Mouse (Mus musculus) layer of hippocampus, postnatal 25 days (tissue): Measurements from ENCODE around the gene Borcs7. TPM values are rescaled to one million over a fixed set of nuclear protein-coding genes. Genes with fewer than 3 reads are reported as not detected.
A peak's percentile ranks its signal among the peaks of the same experiment; 100 is the strongest.
"Not testable (repeated sequence)": the region's sequence is repeated elsewhere in the genome, so short reads cannot be mapped to it uniquely, and the experiment has no call there.

Source experiments
- DNase-seq, 2 experiments: peaks; one replicate each; pipeline ENCODE4 v3.0.0; 2022; ENCODE audit warnings: mixed read lengths in 2 of 2, low spot score in 1 of 2; ENCODE audit errors: extremely low spot score in 1 of 2
- total RNA-seq, 2 experiments: library from RNA; stranded (reverse); gene quantifications; 2 replicates each; pipeline ENCODE4 v1.2.3; 2021

Borcs7 gene
- total RNA-seq, 2 experiments from 2014 or later, result 20.2 to 20.6 TPM

DNA sequence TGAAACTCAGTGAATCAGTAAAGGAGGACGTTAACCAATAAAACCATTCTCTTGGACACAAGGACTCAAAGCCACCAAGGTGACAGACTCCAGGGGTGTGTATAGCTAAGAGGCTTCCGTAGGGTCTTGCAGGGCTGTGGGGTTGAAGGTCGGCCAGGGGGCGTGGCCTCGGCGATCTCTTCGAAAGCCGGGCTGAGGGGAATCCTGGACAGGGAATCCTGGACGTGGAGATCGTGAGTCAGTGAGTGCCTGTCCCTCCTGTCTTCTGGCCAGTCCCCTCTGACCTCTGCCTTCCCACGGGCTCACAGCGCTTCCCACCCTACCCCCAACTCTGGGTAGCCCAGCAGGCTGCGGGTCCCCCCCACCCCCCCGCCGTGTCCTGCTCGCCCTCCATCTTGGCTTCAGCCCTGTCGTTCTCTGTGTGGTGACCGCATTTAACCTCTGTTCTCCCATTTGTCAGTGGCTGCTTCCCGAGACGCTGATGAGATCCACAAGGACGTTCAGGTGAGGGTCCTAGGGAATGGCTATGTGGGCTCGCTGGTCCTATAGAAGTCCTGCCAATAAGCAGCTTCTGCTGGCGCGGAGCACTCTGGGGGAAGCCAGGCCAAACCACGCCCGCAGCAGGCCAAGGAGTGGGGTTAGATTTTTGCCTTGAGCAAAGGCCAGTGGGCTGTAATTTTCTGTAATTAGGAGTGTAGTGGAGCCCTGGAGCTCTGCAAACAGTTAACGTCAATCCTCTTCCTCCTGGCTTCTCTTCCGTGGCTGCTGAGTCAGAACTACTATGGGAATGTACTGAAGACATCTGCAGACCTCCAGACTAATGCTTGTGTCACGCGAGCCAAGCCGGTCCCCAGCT is 17.8 kb downstream of the Borcs7 start, which contains the start of gene As3mt:
Gene As3mt, plus strand, starts transcription at position 163 of the 856 bp plus-strand sequence.
- DNase-seq, result no peak

DNA sequence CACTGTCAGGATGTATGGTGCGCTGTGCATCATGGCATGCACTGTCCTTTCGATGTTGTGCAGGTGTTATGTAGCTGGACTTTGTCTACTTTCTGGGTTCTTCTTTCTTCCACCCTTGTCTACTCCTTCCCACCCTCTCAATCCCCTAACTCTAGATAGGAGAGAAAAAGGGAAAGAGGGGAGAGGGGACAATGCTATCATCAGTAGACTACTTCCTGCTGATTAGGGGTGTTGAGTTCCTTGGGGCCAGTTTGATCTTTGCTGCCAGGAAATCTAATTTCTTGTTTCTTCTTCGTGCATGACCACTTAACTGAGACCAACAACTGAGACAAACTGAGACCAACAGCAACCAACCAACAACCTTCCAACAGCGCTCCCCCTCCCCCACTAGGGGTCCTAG is 20.9 kb downstream of the Borcs7 start:
- no peak for DNase-seq

DNA sequence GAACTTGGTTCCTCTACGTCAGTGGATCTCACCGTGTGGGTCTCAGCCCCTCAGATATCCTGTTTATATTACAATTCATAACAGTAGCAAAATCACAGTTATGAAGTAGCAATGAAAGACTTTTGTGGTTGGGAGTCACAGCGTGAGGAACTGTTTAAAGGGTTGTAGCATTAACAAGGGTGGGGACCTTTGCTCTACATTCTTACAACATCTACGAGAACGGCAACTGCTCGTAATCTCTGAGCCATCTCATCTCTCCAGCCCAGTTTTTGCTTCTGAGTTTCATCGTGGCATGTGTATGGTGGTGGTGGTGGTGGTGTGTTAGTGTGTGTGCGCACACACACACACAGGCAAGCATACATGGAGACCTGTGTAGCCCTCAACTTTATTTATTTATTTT is 24.5 kb downstream of the Borcs7 start:
- DNase-seq, result no peak

DNA sequence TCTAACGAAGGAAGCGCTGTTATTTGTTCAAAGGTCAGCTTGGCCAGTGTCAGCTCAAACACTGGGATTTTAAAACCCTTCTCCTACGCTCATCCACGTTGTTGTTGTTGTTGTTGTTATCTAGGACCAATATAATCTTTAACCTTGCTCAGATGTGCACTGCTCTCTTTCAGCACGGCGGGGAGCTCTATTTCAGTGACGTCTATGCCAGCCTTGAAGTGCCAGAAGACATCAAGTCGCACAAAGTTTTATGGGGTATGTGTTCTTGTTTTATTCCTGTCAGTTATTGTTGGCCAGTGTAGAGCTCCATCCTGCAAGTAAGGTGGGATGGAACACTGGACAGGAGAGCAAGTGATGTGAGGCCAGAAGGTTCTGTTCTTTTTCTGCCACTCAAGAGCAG is 25.3 kb downstream of the Borcs7 start:
- no peak for DNase-seq

DNA sequence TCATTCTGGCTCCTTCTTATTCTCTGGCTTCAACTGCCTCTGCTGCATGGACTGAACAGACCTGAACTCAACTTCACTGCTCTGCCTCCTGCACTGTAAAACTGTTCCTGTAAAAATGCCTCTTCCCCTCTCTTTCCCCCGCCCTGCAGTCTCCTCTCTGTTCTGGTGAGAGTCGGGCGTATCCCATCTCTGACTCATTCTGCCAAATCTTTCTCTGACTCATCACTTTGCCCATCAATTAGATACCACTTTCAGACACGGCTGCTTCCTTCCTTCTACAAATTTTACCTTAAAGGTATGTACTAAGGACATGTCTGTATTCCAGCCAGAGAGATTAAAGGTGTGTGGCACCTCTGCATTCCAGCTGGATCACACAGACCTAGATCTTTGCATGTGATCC is 28.4 kb downstream of the Borcs7 start:
- no peak for DNase-seq

DNA sequence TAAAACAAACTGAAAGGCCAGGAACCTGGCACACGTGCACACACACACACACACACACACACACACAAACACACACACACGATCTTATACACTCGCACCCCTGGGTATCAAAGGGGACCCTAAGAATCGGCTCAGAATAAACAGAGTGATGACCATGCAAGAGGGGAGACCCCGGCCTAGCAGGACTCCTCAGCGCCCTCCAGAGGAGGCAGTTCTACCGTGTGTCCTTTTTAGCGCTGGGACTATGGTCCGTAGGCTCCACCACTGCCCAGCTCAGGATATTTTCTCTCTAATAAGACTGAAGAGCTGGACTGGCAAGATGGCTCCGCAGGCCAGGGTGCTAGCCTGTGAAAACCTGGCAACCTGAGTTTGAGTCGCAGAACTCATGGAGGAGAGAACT is 34.7 kb downstream of the Borcs7 start:
- DNase-seq, result no peak

DNA sequence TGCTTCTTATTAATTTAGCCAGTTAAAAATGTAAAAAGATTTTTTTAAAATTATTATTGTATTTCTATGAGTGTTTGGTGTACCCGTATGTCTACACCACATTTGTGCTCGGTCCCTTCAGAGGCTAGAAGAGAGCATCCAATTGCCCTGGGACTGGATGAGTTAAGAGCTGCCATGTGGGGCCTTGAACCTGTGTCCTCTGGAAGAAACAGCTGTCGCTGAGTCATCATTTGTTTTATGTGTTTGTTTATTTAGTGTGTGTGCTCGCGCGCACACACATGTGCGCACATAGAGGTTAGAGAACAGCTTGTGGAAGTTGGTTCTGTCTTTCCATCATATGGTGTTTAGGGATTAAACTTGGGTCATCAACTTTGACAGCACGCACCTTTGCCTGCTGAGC is 36.4 kb downstream of the Borcs7 start:
- DNase-seq, result no peak

DNA sequence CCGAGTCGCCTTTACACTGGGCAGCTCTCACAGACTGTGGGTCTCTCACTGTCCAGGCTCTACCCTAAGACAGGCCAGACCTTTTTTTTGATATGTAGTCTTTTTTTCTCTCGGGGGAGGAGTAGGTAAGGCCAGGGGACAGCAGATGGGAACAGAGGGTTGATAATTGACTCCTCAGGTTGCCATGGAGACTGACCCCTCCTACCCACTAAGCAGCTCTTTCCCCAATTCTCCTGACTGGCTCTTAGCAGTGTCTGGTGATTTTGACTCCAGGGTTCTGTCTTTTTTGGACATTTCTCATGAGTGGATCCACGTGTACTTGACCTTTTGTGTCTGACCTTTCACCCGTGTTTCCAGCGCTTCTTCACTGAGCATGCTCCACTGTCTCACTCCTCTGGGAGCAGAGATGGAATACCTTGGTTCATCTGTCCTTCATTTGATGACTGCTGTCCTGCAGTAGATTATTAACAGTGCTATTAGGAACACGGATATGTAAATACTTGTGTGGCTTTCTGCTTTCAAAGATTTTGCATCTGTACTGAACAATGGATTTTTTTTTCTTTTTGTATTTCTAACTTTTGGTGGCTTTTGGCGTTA is 37.5 kb downstream of the Borcs7 start:
- DNase-seq, result no peak

DNA sequence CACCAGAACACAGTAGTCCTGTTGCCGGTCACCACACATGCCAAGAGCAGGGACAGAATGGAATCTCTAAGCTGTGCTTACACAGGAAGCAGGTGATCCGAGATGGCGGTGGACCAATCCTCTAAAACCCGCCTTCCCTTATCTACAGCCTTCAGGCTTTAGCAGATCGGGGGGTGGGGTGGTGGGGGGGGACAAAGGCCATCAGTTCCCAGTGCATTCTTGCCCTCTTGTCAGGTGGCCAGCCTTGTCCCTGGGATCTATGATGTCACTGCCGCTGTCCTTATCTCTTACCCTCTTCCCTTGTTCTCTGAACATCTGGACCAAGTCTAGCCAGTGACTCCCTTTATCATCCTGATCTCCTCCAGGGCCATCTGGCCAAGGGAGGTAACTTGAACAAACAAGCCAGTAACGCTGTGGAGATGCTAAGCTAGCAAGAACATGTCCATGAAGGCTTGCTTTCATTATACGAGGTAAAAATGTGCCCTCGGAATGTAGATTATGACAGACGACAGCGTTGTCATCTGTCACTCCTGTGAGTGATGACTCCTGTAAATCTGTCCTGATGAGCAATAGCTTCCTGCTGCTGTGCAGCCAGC is 38.3 kb downstream of the Borcs7 start:
- DNase-seq, result no peak

DNA sequence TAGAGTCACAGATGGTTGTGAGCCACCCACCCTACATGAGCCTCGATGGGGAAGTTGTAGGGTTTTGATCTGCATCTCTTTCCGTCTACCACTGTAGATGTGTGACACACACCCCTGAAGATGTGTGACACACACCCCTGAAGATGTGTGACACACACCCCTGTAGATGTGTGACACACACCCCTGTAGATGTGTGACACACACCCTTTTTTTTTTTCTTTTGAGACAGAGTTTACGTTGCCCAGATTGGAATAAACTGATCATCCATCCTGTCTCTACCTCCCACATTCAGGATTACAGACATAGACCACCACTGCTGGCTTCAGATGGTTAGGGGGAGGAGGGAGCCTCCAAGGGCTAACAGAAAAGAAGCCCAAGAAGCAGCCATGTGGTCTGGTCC is 39.2 kb downstream of the Borcs7 start:
- no peak for DNase-seq

DNA sequence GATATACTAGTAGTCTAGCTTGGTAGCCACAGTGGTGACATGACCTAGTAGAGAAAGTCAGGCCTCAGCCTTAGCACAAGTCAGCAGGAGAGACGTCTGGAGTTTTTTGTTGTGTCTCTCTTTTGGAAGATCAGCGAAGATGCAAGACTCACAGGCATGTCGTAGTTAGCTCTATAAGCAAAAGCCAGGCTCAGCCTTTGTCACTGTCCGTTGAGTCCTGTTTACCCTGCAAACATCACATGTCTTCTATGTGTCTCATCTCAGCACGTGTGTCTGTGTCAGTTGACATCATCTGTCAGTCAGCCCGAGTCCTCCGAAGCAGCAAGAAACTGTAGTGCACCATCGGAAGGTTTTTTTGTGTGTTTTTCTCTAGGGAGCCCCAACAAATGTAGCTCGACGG is 41.6 kb downstream of the Borcs7 start:
- DNase-seq, result no peak

DNA sequence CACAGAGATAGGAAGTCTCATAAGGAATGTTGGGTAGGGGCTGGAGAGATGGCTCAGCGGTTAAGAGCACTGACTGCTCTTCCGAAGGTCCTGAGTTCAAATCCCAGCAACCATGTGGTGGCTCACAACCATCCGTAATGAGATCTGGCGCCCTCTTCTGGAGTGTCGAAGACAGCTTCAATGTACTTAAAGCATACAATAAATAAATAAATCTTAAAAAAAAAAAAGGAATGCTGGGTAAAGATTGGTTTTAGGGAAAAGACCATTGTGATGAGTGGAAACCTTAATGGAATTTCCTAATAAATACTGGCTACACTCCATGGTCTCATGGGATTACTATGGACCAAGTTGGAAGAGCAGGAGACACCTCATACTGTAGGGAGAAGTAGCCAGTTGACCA is 43.0 kb downstream of the Borcs7 start:
- not testable (repeated sequence) for DNase-seq

DNA sequence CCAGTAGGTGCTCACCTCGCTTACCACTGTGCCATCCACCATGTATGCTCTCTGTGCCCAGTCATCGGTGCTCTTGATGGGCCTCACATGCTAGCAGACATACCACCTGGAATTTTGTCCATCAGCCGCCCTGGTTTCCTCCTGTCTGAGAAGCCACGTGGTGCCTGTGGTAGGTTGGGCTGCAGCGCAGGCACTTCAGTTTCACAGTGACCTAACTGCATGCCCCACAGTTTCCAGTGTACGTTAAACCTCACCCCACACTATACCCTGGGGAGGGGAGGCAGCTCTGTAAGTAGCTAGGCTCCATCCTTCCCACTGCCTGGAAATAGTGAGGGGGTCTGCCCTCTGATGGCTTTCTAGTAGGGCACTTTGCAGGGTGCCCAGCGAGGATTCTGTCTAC is 43.9 kb downstream of the Borcs7 start:
- DNase-seq, result no peak

DNA sequence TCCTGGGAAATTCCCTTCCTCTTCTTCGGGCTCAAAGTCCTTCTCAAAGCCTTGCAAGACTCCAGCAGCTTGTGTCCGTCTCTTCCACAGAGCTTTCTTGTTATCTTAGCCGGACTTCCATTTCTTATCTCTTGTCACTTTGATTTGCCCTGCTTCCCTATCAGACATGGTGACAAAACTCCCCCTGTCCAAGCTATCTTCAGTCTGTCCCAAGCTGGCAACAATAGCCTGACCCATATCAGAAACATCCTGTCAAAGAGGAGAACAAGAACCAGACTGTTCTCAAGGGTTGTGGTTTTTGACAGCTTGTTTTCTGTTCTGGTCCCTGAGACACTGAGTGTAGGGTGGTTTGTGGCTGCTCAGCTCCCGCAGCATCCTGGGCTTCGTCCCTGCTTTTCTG is 45.5 kb downstream of the Borcs7 start:
- no peak for DNase-seq

DNA sequence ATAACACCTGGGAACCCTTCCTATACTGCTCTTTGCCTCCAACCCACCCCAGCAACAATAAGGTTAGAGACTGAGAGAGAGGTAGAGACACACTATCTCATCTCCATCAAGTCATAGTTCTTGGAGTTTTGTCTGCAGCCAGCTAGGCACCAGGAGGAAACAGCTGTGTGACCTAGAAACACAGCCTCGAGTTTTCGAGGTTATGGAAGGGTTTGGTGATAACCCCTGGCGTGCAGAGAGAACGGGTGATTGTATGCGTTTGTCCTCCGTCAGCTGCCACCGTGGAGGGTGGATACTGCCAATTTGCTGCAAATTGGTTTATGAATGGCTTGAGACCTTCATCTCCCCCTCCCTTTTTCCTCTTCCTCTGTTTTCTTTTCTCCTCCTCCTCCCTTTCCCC is 47.4 kb downstream of the Borcs7 start:
- DNase-seq, result no peak

DNA sequence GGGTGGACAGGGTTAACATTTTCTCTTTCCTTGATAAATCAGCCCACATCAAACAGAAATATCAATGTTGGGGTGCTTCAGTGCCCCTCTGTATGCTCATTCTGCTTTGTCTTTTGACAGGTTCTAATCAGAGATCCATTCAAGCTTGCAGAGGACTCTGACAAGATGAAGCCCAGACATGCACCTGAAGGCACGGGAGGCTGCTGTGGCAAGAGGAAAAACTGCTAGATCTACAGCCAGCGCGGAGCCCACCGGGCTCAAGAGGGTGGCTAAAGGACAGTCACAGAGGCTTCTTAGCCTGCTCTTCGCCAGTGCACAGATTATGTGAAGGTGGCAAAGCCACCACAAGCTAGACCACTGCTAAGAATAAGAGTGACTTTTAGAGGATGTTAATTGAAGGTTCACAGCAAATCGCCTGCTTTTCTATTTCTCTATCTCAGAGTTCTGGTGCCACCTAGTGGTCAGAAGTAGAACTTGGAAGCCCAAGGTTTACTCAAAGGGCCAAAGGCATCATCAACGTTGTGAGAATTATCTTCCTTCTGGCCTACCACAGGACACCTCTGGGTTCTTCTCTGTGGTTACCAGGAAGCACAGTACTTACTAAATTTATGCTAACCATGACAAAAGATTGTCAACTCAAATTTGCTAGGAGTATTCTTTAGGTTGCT is 50.8 kb downstream of the Borcs7 start:
- peak; percentile 42 to 71 for DNase-seq

DNA sequence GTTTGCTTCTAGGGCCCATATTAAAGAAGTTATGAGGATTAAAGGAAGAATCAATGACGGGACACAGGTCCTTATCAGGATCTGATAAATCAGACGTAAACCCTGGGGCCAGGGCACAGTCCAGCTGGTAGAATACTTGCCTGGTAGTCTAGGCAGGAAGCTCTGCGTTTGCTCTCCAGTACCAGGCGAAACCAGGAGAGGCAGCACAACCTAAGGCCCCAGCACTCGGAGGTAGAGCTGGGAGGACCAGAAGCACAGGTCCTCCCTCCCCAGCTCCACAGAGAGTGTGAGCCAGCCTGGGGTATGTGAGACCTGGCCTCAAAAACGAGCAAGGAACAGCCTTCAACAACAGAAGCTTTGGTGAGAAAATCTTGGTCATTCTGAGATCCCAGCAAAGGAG is 51.9 kb downstream of the Borcs7 start:
- DNase-seq, result no peak

DNA sequence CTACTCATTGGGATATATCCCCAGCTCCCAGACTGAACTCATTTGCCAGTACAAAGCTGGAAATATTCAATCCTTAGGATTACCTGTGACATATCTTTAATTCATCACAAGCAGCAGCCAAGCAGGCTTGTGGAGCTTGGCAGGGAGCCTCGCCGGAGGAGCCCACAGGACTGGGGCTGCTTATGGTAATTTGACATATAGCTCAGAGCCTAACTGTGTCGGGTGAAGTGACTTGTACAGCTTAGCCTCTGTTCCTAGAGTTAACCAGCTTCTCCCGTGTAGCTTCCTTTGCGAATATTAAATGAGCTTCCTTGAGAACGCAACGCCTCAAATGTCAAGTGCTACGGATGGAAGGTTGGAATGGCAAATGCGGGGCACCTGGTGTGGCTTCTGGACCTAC is 55.0 kb downstream of the Borcs7 start:
- DNase-seq, result no peak

DNA sequence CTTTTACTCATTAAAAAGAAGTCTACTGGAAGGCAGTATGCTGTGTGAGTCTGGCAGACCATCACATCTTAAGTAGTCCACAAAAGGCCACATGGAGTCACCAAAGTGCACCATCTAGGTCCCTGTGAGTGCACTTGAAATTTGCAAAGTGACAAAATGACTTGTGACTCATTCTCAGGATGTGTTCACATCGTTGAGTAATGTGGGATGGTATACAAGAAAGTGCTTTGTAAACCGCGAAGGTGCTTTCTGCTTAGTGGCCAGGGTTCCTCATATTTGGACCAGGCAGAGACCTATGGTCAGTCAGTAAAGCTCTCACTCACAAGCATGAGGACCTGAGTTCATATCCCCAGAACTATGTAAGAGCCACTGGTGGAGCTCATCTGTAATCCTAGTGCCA is 58.1 kb downstream of the Borcs7 start:
- DNase-seq, result no peak

DNA sequence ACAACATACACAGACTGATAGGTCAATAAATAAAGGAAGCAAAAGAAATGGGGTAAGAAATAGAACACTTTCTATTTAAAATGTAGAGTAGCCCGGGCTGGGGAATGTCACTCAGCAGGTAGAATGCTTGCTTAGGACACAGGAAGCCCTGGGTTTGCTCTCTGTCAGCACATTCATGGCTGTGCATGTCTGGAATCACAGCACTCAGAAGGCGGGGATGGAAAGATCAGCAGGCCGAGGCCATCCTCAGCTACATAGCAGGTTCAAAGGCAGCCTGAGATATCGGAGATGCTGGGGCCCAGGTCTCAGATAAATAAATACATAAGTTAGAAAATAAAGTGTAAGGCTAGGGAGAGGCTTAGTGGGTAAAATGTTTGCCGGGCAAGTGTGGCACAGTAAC is 62.5 kb downstream of the Borcs7 start:
- DNase-seq, result no peak
